Mouse (Mus musculus) lung, postnatal 10 days (tissue): ENCODE measurements at regions not wholly inside any gene's neighbourhood (a gene's known extent, or its start where the extent isn't known, plus 50 kb on each side); places are given as distances from the start of the nearest gene placed in this dataset.

ENCODE experiments used
- DNase-seq: peaks from one replicate; pipeline ENCODE4 v3.0.0; 2021

DNA sequence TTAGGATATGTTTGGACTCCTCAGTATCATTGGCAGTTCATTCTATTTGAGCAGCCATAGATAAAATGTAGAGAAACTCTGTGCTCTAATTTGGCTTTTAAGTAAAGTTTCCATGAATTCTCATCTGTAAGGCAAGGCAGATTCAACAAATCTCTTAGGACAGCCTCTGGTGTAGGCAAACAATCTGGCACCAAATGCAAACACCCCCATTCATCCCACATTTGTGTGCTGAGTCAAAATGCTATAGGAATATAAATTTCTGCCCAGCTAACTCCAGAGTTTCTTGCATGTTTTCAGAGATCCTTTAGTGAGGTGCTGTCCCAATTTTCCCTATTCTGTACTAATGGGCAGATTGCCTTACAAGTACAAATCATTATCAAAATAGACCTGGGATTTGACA is 695.7 kb upstream of the Kif18a start:
- no peak for DNase-seq

DNA sequence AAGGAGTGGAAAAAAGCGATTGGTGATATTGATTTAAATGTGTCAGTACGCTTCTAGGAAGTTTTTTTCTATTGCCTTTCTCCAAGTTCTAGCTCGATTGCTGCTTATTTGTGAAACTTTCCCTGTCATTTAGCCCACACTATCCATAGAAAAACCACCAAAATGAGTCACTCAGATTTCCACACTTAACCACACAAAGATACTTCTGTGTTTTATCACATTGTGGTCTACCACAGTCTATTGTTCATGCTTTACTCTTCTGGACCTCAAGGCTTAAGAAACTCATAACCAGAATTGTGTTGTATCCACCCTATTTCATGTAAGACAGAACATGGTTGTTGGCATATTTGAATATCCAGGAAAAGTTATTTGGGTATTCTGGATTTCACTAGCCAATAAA is 687.0 kb upstream of the Kif18a start:
- DNase-seq: no peak

DNA sequence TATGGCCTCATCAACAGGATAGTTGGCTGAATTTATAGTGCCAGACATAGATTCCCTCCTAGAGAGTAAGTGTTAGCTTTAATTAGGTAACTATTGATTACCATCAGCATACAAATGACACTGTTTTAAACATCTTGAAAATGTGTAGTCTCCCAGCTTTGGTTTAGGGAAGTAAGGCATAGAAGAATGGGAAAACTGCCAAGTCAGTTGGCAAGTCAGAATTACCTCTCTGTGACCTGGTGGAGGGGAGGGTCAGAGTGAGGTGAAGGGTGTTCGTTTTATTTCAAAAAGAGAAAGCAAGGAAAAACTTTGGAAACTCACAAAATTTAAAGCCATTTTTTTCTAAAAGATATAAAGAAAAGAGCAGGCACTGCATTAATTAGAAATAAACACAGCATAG is 680.2 kb upstream of the Kif18a start:
- no peak for DNase-seq

DNA sequence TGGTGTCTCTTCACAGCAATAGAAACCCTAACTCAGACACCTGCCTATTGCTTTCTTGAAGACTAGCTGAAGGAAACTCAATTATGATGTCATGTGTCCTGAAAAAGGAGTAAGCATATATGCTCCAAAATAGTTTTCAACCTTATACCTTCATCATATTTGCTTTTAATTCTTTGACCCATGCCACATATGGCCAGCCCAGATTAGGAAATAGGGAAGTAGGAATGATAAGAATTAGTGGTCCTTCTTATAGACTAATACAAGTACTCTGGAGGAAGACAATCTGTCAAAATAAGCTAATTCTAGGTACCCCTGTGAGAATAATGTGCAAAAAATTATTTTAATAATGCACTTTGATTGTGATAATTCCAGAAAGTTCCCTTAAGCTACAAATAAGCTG is 661.0 kb upstream of the Kif18a start:
- DNase-seq: no peak

DNA sequence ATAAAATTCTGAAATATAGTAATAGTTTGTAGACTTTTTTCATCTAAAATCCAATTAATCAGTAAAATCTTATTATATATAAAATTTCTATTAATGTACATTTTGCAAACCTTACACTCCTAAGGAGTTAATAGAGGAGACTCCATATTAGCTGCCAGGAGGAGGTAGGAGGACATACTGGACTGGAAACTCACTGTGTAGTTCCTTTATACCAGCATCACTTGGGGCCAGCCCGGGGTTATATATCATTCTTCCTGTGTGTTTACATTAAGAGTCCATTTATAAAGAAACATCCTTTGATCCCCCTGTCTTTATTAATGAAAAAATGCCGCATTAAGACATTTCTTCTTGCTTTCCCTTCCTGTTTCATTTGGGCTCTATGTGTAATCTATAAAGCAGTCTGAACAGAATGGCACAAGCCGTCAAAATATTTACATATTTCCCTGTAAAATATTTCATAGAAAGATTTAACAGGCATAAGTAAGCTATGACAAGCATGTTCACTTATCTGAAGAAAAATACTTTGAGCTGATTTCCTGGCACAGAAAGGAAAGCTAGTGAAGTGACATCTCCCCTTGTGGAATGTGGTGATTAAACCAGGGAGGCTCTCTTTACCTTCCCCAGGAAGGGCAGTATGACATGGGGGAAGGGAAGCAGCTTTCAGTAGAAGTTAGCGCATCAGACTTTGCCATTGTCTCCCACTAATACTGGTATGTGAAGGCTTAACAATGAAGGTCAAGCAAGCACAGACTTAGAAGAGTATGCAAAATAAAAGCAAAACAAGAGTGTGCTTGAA is 658.0 kb upstream of the Kif18a start:
- DNase-seq: peak; percentile 34

DNA sequence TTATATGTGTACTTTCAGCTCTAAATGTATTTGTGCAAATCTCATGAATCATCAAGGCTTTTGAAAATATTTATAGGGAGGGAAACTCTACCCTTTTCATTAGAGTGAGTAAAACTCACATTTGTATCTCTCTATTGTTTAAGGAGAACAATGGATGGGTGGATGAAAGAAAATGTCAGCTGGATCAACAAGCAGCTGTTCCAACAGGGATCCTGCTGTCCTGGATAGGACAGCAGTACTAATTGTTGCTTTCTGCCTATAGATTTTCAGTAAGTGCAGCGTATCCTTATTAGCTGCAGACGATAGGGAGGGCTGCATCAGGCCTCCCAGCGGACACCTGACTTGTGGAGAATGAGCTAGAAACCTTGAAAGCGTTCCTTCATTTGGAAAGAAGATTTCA is 644.9 kb upstream of the Kif18a start:
- no peak for DNase-seq

DNA sequence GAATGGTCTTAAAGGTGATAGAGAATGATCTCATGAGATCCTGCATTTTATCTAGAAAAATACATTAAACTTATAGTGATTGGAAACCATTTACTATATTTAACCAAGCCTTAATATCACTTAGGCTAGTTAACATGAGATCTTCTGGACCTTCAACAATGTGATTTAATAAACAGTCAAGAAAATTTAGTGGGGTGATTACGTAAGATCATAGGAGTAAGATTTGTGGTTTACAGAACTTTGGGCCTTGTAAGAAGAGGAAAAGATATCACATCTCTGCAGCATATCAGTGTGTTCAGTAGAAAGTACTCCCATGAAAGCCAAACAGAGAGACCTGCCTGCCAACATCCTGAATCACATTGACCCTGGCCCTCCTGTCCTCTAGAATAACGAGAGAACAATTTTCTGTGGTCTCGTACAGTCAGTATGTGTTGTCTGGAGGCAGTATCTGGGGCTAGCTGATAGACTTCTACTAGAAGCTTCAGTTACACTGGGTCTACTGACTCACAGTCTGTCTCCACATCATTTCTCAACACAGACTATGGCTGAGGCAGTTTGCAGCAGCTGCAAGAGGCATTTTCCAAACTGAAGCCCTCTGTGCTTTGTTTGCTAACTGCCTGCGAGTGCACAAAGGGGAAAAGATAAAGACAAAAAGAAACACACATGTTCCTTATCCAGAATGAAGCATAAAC is 619.7 kb upstream of the Kif18a start:
- DNase-seq: no peak

DNA sequence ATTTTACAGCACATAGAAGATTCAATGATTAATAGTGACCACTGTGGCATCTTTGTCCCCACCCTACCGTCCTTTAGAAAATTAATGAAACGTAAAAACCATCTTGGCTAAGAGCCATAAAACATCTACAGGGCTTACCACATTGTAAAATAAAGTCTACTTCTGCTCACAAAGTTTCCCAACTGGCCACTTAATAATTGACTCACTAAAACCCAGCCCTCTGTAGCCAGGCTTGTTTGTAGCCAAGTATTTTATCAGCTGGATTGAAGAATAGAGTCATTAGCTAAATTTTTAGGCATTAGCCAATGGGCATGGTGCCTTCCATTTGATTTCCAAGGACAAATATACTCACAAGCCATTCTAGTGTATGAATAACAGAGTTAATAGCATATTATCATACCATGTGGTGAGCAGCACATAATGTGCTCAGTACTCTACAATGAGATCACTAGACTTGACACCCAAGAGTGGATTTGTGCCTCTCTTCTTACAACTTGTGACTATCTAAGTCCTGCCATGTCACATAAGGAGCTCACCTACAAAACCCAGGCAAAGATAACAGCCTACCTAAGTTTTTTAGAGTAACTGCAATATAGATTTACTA is 602.7 kb upstream of the Kif18a start:
- no peak for DNase-seq

DNA sequence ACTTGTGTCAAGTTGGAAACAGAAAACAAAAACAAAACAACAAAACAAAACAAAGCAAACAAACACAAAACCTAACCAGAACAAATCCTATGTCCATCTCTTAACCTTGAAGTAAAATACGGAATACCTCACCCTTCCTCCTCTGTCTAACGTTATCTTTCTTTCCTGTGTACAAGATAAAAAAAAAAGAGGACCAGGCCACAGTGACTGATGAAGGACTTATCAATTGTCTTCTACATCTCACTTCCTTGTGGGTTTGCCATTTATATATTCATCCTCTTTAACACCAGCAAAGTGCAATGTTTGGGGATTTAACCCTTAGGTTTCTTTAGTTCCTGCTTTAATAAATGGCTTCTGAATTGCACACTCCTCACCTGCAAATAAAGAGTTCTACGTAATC is 599.0 kb upstream of the Kif18a start:
- no peak for DNase-seq

DNA sequence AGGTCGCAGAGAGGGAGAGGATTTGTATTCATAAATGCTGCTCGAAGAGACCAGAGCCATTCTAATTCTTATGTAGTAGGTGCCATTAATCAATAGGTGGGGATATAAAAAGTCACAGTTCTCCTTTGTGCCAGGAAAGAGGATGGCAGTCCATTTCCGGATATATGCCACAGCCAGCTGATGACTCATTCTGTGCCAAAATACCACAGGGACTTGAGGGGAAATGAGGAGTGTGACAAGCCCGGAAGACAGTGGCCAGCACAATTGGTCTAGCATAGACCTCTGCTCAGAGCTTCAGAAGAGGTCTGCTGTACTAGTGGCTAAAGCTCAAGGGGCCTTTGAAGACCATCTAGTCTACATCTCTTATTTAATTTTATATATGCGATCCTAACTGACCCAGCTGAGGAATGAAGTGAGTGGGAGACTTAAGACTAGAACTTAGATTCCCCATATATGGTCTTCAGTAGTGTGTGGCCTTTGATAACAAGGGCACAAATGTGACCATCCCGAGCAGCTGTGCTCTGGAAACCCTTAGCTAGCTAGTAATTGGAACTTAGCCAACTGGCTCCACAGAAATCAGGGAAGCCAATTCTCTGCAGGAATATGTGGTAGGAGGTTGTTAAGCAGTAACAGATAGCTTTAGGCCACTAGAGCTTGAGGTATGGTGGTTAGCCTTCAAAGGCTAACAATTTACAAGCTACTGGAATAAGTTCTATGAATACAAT is 594.4 kb upstream of the Kif18a start:
- DNase-seq: peak; percentile 10

DNA sequence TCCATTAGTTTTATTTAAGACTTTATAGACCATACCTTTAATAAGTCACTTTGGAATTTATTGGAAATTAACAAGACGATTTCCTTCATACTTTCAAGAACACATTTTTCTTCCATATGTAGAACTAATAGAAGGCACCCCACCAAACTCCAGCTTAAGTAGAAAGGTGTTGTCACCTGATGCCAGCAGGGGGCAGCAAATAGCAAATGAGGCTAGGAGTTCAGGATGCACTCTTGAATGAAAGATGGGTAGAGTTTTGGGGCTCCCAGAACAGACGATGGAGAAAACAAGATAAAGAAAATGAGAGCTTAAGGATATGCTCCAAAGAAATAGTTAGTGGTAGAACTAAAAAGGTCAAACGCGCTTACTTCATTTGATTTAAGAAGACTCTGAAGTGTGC is 590.4 kb upstream of the Kif18a start:
- DNase-seq: peak; percentile 43

DNA sequence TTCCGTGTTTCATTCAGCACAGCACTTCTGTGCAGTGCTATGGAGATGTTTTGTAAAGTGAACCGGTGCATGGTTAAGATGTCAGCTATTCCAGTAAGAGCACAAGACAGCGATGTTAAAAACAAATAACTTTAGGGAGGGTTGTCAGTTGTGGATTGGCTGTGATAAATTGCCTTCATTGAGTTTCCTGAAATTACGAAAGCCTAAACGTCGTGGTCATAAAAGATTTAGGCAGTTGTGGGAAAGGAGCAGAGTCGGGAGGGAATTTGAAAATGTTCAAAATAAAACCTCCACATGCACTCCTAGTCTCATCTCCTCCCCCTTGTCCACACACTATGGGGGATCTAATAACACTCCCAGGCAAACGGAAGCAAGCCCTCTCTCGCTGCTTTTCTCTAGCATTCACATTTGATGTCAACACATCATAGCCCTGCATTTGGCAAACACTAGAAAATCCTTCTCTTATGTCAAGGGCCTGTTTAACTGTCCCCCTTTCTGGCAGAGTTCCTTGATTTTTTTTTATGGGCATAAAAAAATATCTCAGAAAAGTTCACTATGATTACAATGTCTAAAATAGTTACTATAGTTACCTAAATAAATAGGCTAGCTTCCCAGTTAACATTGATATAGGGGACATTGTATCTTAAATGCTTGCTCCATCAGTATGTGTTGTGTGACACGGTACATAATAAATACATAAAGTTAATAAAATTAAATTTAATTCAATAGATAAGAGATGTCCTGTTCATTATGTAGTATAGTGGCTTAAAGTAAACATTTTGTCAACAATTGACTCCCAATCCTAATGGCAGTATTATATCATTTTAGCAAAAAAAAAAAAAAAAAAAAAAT is 589.2 kb upstream of the Kif18a start:
- peak; percentile 2 for DNase-seq

DNA sequence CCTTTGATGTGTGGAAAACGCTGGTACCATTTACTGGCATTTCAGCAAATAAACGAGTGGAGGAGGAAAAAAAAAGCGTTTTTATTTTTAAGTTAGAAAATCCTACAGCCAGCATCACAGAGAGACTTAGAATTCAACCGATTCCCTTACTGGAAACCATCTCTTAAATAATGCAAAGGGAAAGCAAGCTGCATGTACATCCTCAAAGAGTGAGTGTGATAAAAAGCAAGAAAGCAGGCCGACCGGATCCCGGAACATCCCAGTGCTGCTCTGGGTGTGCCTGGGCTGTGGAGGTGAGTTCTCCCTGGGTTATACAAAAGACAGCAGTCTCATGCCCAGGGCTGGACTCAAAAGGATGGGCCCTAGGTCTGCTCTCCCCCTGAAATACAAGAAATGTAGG is 579.2 kb upstream of the Kif18a start:
- no peak for DNase-seq

DNA sequence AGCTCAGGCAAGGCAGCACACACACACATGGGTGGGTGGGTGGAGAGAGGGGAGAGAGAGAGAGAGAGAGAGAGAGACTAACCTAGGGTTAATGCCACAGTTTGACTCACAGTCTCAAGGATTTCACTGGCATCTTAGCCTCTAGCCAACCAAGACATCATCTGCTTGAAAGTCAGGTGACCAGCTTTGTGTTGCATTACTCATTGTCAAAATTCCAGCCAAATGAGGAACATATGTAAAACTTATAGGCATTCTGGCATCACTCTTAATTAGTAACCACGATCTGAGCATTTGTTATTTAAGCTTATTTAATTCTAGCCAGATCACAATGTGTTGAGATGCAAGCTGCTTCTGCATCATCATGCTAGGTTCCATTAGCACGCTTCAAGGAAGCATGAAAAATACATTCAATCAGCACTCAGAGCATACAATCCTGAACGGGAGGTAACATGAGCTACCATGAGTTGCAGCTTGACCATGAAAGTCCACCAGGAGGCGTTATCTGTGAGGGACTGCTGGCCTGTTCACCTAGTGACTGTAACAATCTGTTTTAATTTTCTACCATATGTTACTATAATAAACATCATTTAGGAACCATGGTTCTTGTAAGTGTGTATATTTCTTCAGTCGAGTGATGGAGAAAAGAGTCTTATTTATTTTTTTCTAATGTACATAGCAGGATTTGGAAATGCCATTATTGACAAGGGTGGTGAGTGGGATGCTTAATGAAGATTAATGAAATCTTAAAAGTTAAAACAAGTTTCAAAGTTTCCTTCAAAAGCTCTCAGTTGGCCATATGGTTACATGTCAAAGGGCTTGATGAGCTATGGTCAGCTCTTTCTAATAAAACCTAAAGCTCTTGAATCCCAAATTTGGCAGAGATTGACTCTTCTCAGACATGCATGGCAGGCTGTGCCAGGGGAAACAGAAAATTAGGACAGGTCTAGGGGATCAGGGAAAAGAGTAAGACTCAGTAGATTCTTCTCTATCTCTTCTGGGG is 572.4 kb upstream of the Kif18a start:
- no peak for DNase-seq

DNA sequence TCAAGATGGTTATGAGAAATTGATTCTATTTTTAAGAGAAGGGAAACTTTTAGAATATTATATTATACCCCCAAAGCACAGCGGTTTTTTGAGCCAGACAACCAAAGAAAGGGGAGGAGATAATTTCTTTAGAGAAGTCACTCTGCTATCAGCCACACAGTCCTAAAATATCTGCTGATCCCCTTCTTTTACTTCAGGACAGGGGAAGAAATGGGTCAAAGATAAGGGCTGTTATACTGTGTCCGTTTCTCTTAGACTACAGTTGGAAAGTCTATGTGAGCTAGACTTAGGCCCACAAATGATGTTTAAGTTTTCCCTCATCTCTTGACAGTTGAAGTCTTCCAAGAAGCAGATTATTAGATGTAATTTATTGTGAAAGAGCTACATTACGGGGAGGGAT is 538.5 kb upstream of the Kif18a start:
- DNase-seq: no peak

DNA sequence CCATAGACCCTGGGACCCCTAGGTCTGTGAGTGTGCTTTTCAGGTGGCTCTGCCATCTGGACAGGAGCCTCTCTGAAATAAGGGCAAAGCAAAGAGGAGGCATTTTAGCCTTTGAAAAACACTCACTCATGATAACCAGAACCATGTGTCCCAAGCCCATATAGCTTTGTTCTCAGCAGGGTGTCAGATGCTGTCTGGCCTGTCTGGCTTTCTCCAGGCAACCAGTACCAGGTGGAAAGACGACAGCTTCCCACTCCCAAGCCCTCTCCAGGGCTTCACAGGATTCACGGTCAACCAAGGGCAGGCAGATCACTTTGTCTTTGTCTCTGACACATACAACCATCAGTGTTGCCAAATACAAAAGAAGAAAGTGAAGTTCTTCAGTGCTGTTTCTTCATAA is 537.0 kb upstream of the Kif18a start:
- no peak for DNase-seq

DNA sequence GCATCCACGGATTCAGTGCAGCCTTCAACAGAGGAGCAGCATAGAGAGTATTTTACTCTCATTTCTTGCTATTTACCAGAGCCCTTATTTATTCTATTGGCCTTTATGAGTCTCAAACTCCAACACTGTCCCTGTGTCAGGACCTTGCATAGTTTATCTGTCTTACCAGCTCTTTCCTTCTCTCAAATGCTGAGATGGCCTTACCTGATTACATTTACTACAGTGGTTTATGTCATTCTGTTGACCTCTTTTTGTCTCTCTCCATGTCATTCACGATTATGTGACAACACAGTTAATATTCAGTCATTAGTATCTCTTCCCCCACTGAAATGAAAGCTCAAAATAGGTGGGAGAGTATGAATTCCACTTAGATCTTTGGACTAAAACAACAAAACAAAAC is 535.7 kb upstream of the Kif18a start:
- DNase-seq: no peak

DNA sequence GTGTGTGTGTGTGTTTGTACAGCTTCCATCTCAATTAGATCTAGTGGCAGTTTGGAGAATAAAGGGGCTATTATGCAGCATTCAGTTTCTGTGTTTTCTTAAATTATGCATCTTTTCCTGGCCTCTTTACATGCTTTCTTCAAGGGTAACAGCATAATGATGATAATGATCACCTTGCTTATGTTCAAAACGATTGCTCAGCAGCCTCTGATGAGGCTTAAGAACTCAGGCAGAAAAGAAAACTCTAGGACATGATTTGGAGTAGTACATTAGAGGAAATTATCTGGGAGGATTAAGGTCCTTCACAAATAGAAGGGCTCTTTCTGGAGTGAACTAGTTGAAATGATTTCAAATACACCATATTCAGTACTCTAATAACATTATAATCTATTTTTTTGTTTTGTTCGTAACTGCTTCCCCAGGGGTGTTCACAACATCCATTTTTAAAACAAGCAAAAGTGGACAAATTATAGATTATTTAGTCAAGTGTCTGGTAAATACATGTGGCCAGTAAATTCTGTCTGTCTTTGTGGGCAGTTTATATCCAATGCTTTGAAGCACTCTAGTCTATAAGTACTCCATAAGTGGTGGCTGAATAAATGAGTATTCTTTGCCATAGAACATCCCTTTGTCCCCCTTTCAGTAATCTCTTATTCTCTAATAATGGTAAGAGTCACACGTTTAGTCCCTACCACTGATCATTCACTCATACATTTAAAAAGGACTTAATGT is 526.9 kb upstream of the Kif18a start:
- no peak for DNase-seq

DNA sequence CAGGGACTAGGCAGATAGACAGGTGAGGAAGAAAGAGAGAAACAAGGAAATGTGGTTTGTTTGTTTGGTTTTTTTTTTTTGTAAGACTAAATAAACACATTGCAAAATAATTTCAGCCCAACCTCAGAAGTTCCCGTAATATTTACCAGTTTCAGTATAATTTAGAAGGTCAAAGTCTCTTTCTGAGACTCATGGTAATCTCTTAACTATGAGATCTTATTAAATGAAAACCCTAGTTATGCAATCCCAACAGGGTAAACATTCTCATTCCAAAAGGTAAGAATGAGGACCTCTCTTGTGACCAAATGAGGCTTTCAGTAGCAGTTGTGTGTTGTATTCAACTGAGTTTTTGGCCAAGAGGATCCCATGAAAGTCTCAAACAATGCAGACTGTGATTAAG is 524.7 kb upstream of the Kif18a start:
- DNase-seq: no peak

DNA sequence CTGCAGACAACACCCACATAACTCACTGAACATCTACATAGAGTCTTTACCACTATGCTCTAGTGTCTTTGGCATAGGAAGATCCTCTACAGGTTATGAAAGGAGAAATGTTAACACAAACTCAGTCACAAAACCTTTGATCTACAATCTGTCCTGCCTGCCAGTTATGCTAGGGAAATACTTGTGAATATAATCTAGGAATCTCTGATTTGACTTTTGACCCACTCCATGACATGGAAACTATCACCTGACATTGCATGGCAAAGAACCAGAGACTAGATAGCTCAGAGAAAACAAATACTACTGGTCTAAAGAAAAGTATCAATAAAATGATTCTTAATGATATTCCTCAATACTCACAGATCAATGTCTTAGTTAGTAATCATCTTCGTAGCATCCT is 524.3 kb upstream of the Kif18a start:
- DNase-seq: no peak

DNA sequence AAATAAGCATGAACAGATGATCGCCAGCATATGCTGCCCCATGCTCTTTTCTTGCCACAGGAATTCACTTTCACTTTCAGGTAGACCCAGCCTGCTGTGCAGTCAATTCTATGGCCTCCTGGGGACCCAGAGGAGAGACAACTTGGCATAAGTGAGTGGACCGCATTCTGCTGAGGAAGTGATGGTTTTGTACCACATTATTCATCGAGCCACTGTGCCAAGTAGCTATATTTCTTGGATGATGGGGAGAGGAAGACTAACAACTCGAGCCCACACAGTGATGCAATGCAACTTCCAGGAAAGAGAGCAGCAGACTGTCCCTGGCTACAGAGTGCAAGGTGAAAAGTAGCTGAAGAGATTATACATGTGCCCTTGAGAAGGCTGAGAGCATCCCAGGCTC is 515.8 kb upstream of the Kif18a start:
- no peak for DNase-seq
